Mouse (Mus musculus) midbrain, embryonic 11.5 days (tissue): ENCODE results near the gene Usp6nl. TPM values are rescaled to one million over a fixed set of nuclear protein-coding genes. Genes with fewer than 3 reads are reported as not detected.
A peak's percentile ranks its signal among the peaks of the same experiment; 100 is the strongest.

ENCODE experiments used
- ATAC-seq: fragments of 200-750 bp; cut with Nextera tagmentation; 2 replicates; pipeline ENCODE4 v1.8.0; 2017; ENCODE audit warnings: moderate TSS enrichment, moderate library complexity; ENCODE audit not compliant: low FRiP score
- DNase-seq: peaks from one replicate; pipeline ENCODE4 v3.0.0; 2015; ENCODE audit warnings: low spot score; ENCODE audit errors: missing footprints
- H3K27ac ChIP-seq: fragments of 300-500 bp; sonication (generic); 2 replicates; pipeline ENCODE4 v1.5.1; 2014; ENCODE audit warnings: low read depth, low read length
- H3K27me3 ChIP-seq: fragments of 300-500 bp; sonication (generic); 2 replicates; pipeline ENCODE4 v1.6.1; 2014; ENCODE audit warnings: mild to moderate bottlenecking, low read length, moderate library complexity, mixed read lengths; ENCODE audit not compliant: control insufficient read depth, insufficient read depth
- H3K36me3 ChIP-seq: fragments of 300-500 bp; sonication (generic); 2 replicates; pipeline ENCODE4 v1.6.1; 2014; ENCODE audit warnings: mild to moderate bottlenecking, low read length, moderate library complexity, mixed read lengths; ENCODE audit not compliant: control insufficient read depth, insufficient read depth
- H3K4me1 ChIP-seq: fragments of 300-500 bp; sonication (generic); 2 replicates; pipeline ENCODE4 v1.6.1; 2014; ENCODE audit warnings: low read length; ENCODE audit not compliant: control insufficient read depth, insufficient read depth
- H3K4me2 ChIP-seq: fragments of 300-500 bp; sonication (generic); 2 replicates; pipeline ENCODE4 v1.6.1; 2014; ENCODE audit warnings: mild to moderate bottlenecking, moderate library complexity
- H3K4me3 ChIP-seq: fragments of 300-500 bp; sonication (generic); 2 replicates; pipeline ENCODE4 v1.5.1; 2014; ENCODE audit warnings: low read depth, low read length
- H3K9ac ChIP-seq: fragments of 300-500 bp; sonication (generic); 2 replicates; pipeline ENCODE4 v1.6.1; 2014; ENCODE audit warnings: low read length
- H3K9me3 ChIP-seq: fragments of 300-500 bp; sonication (generic); 2 replicates; pipeline ENCODE4 v1.6.1; 2016; ENCODE audit warnings: low read length; ENCODE audit not compliant: control insufficient read depth
- WGBS: fragments of 180-500 bp; shearing (Covaris S2); extraction: QIAGEN DNeasy Blood & Tissue Kit; methylation state at CpG from one replicate; pipeline ENCODE4 v1.1.7; 2014; 5-methylcytosine and 5-hydroxymethylcytosine counted together
- polyA plus RNA-seq: library from polyadenylated mRNA; unstranded; fragments of >200 nt; fragmentation: Nextera tagmentation; extraction: Ambion mirVana; gene quantifications from 2 replicates; pipeline ENCODE4 v1.2.1, GENCODE M21; 2014

The Usp6nl gene
- polyA plus RNA-seq, 1 experiment from 2014 or later, result 18.2 TPM

GRCm38 (mm10) chr2:6479620-6480019 lies 157.2 kb downstream of the Usp6nl start:
- H3K27me3 ChIP-seq, result no peaks in the 10 kb centered on the region
- no peaks in the 10 kb centered on the region for H3K36me3 ChIP-seq
- peaks cover 8% of the 10 kb centered on the region; the same call in 1 of the 2 replicates for H3K4me1 ChIP-seq
- DNase-seq (peak; percentile 6), ATAC-seq (no peak)
- no peak overlapping the region for H3K9ac ChIP-seq
- no peak overlapping the region for H3K4me2 ChIP-seq
- 82% methylated on average over 5 of the region's 5 CpGs for WGBS
- no peak overlapping the region for H3K27ac ChIP-seq
- no peaks in the 10 kb centered on the region for H3K9me3 ChIP-seq
- H3K4me3 ChIP-seq, result no peak overlapping the region

DNA sequence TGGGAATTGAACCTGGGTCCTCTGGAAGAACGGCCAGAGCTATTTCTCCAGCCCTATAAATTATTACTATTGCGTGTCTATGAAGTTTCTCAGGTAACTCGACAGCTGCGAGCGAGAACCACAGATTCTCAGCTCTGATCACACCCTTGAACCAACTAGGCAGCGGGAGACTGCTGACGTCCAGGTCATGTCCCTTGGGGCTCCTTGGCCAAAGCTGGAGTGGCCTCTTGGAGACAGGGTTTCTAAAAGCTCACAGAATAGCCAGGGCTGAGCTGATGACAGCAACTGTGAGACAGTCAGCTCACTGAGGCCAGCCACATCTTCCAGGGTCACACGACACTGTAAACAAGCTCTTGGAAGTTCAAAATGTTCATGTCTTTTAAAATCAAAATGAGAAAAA lies 159.5 kb downstream of the Usp6nl start:
- DNase-seq (no peak), ATAC-seq (no peak)
- H3K4me1 ChIP-seq, result peaks cover 8% of the 10 kb centered on the region; the same call in 1 of the 2 replicates
- H3K9me3 ChIP-seq, result no peaks in the 10 kb centered on the region
- H3K4me3 ChIP-seq, result no peak overlapping the region
- no peaks in the 10 kb centered on the region for H3K27me3 ChIP-seq
- H3K9ac ChIP-seq, result no peak overlapping the region
- H3K36me3 ChIP-seq, result no peaks in the 10 kb centered on the region
- WGBS, result 92% methylated on average over 8 of the region's 8 CpGs
- H3K27ac ChIP-seq, result no peak overlapping the region
- no peak overlapping the region for H3K4me2 ChIP-seq

GRCm38 (mm10) chr2:6482411-6482810 lies 159.9 kb downstream of the Usp6nl start:
- Histone ChIP-seq H3K27ac (no peak overlapping the region), H3K36me3 (no peaks in the 10 kb centered on the region), H3K4me1 (peaks cover 8% of the 10 kb centered on the region; the same call in 1 of the 2 replicates), H3K9ac (no peak overlapping the region), H3K9me3 (no peaks in the 10 kb centered on the region), H3K27me3 (no peaks in the 10 kb centered on the region), H3K4me3 (no peak overlapping the region), H3K4me2 (no peak overlapping the region)
- ATAC-seq (no peak), DNase-seq (peak; percentile 76)
- 46% methylated on average over 3 of the region's 3 CpGs for WGBS

GRCm38 (mm10) chr2:6483081-6483992 lies 160.9 kb downstream of the Usp6nl start:
- no peak overlapping the region for H3K4me2 ChIP-seq
- 45% methylated on average over 8 of the region's 8 CpGs for WGBS
- H3K4me1 ChIP-seq, result peaks cover 8% of the 10 kb centered on the region; the same call in 1 of the 2 replicates
- no peaks in the 10 kb centered on the region for H3K9me3 ChIP-seq
- ATAC-seq, result peak; percentile 78
- no peak overlapping the region; the same call in 1 of the 2 replicates for H3K27ac ChIP-seq
- H3K27me3 ChIP-seq, result no peaks in the 10 kb centered on the region
- peak; percentile 88 for DNase-seq
- no peak overlapping the region for H3K4me3 ChIP-seq
- H3K9ac ChIP-seq, result no peak overlapping the region
- no peaks in the 10 kb centered on the region for H3K36me3 ChIP-seq

- no peak overlapping the region for H3K27ac ChIP-seq
- no peaks in the 10 kb centered on the region for H3K36me3 ChIP-seq
- H3K4me3 ChIP-seq, result no peak overlapping the region
- no peak for DNase-seq
- 80% methylated on average over 3 of the region's 3 CpGs for WGBS
- no peaks in the 10 kb centered on the region for H3K9me3 ChIP-seq
- no peak overlapping the region for H3K9ac ChIP-seq
- H3K4me2 ChIP-seq, result no peak overlapping the region
- ATAC-seq, result no peak
- H3K27me3 ChIP-seq, result no peaks in the 10 kb centered on the region
- H3K4me1 ChIP-seq, result peaks cover 8% of the 10 kb centered on the region; the same call in 1 of the 2 replicates
Measured at GRCm38 (mm10) chr2:6484179-6484578, 161.7 kb downstream of the Usp6nl start.

- DNase-seq (peak; percentile 51), ATAC-seq (no peak)
- no peak overlapping the region for H3K9ac ChIP-seq
- no peaks in the 10 kb centered on the region for H3K27me3 ChIP-seq
- no peak overlapping the region for H3K4me3 ChIP-seq
- H3K9me3 ChIP-seq, result no peaks in the 10 kb centered on the region
- WGBS, result 82% methylated on average over 10 of the region's 10 CpGs
- no peaks in the 10 kb centered on the region for H3K36me3 ChIP-seq
- no peak overlapping the region for H3K4me2 ChIP-seq
- H3K27ac ChIP-seq, result no peak overlapping the region
- H3K4me1 ChIP-seq, result peaks cover 8% of the 10 kb centered on the region; the same call in 1 of the 2 replicates
Measured at GRCm38 (mm10) chr2:6487566-6488488, 165.4 kb downstream of the Usp6nl start.

DNA sequence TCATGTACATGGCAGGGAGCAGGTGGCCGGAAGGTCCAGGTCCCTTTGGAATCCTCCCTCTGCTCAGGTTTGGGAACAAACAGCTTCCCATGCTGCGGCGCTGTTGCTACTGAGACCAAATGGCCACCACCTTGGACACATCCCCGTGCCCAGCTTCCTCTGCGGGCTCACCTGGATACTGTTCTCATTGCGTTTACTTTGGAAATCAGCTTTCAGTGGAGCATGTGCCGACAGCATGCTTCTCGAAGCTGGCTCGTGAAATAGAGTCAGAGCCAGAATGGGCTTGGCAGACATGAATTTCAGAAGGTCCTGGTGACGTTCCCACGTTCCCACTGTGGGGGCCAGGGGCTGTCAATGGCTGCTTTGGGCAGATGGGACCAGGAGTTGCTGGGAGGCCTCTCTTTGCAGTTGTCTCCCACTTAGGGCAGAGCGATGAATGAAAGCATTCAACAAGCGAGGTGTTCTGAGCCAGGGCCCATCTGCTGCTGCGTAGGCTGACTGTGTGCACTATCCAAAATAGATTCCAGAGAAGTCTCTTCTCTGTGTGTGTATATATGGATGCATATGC lies 166.1 kb downstream of the Usp6nl start:
- no peak overlapping the region for H3K9ac ChIP-seq
- H3K27ac ChIP-seq, result no peak overlapping the region
- WGBS, result 89% methylated on average over 14 of the region's 14 CpGs
- no peak overlapping the region for H3K4me3 ChIP-seq
- H3K9me3 ChIP-seq, result no peaks in the 10 kb centered on the region
- DNase-seq (no peak), ATAC-seq (no peak)
- H3K4me1 ChIP-seq, result peaks cover 4% of the 10 kb centered on the region; the same call in 1 of the 2 replicates
- no peaks in the 10 kb centered on the region for H3K27me3 ChIP-seq
- no peaks in the 10 kb centered on the region for H3K36me3 ChIP-seq
- no peak overlapping the region for H3K4me2 ChIP-seq

DNA sequence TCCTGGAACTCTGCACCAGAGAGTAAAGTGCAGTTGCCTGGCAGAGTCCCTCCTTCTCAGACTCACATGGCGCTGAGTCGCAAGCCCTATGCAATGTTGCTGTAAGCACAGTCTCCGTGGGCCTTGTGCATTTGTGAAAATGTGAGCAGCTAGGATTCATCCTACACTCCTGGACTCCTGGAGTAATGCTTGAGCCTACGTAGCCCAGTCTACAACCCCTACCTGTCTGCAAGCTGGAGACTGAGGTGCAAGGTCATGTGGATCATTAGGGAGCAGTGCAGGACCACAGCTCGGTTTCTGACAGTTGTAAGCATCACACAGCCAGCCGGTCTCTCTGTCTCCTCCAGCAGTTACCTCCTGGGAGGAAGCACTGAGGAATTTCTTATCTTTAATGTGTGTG lies 167.6 kb downstream of the Usp6nl start:
- Histone ChIP-seq H3K27ac (no peak overlapping the region), H3K4me1 (no peaks in the 10 kb centered on the region), H3K36me3 (no peaks in the 10 kb centered on the region), H3K4me3 (no peak overlapping the region), H3K9ac (no peak overlapping the region), H3K4me2 (no peak overlapping the region), H3K9me3 (no peaks in the 10 kb centered on the region), H3K27me3 (no peaks in the 10 kb centered on the region)
- peak; percentile 56 for DNase-seq
- 85% methylated on average over 6 of the region's 6 CpGs for WGBS
- ATAC-seq, result no peak
